Mouse (Mus musculus): Measurements from ENCODE around the gene Alyref.

DNA sequence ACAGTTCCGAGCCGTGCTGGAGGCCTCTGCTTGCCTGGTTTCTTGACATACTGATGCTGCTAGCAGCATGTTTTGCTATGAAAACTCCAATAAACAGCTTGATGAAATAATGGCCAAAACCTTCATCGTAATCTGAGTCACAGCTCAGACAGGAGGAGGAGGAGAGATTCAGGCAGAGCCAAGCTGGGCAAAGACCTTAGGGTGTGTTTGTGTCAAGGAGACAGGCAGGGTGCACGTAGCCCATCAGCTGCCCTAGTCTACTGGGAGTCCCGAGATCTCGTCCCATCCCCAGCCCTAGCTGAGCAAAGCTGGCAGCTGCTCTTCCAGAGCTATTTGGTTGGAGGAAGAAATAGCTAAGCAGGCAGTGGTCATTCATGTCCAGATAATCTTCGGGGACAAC, 7.5 kb upstream of the Alyref start:
- TF ChIP-seq CTCF (IDR thresholded peaks at IDR 0.05; ENCODE audit: low read depth, low read length) (no peak), GATA1 (IDR thresholded peaks at IDR 0.05; ENCODE audit: borderline replicate concordance, low read length) (no peak), TAL1 (conservative IDR thresholded peaks at IDR 0.05; ENCODE audit: low read depth, low read length) (no peak), POLR2AphosphoS5 (IDR thresholded peaks at IDR 0.05; ENCODE audit: insufficient replicate concordance, low read depth, low read length) (no peak)
